Mouse (Mus musculus) urinary bladder, postnatal 4 days (tissue): ENCODE data around the gene Yrdc.

Experiments used
- DNase-seq, 2 experiments: peaks; one replicate each; pipeline ENCODE4 v3.0.0; 2021 to 2022; ENCODE audit warnings: low spot score in 2 of 2

Gene Yrdc

GRCm38 (mm10) chr4:124850261-124850913, at the start of gene Yrdc:
TSS of gene Yrdc (plus strand) at chr4:124850679.
- peak; percentile 91 to 94 for DNase-seq

- DNase-seq = peak; percentile 69 to 90
Observed at GRCm38 (mm10) chr4:124801552-124802308, 48.7 kb upstream of the Yrdc start, which contains the start of gene Mtf1. TSS of gene Mtf1 (plus strand) at chr4:124802104.

- peak; percentile 96 to 98 for DNase-seq
Observed at GRCm38 (mm10) chr4:124802309-124803260, 47.9 kb upstream of the Yrdc start.

- DNase-seq = no peak
Observed at GRCm38 (mm10) chr4:124803406-124803805, 47.1 kb upstream of the Yrdc start.

GRCm38 (mm10) chr4:124808511-124808910, 42.0 kb upstream of the Yrdc start:
- no peak for DNase-seq

GRCm38 (mm10) chr4:124809136-124809883, 41.2 kb upstream of the Yrdc start:
- DNase-seq = no peak

- DNase-seq = no peak
Observed at GRCm38 (mm10) chr4:124810056-124810455, 40.4 kb upstream of the Yrdc start.

- no peak for DNase-seq
Observed at GRCm38 (mm10) chr4:124811347-124811975, 39.0 kb upstream of the Yrdc start.

GRCm38 (mm10) chr4:124815901-124816300, 34.6 kb upstream of the Yrdc start:
- DNase-seq = no peak

- no peak for DNase-seq
Observed at GRCm38 (mm10) chr4:124817803-124818202, 32.7 kb upstream of the Yrdc start.

- DNase-seq = no peak
Observed at GRCm38 (mm10) chr4:124818832-124819231, 31.6 kb upstream of the Yrdc start.

GRCm38 (mm10) chr4:124824967-124825366, 25.5 kb upstream of the Yrdc start:
- no peak for DNase-seq

GRCm38 (mm10) chr4:124825371-124825965, 25.0 kb upstream of the Yrdc start:
- DNase-seq = no peak

- no peak for DNase-seq
Observed at GRCm38 (mm10) chr4:124829671-124830070, 20.8 kb upstream of the Yrdc start.

- no peak for DNase-seq
Observed at GRCm38 (mm10) chr4:124832796-124833195, 17.7 kb upstream of the Yrdc start.

- DNase-seq = no peak
Observed at GRCm38 (mm10) chr4:124838035-124838700, 12.3 kb upstream of the Yrdc start.

- no peak for DNase-seq
Observed at GRCm38 (mm10) chr4:124840998-124841397, 9.5 kb upstream of the Yrdc start.

GRCm38 (mm10) chr4:124843493-124843892, 7.0 kb upstream of the Yrdc start:
- no peak for DNase-seq

GRCm38 (mm10) chr4:124847573-124847972, 2.9 kb upstream of the Yrdc start:
- peak; percentile 68 to 85 for DNase-seq
